Mouse (Mus musculus) intestine, postnatal 0 days (tissue): ENCODE data around the gene Rtn4rl1. TPM values are rescaled to one million over a fixed set of nuclear protein-coding genes. Genes with fewer than 3 reads are reported as not detected.

ENCODE experiments used
- ATAC-seq: fragments of 200-750 bp; cut with Nextera tagmentation; 2 replicates; pipeline ENCODE4 v1.8.0; 2017; ENCODE audit warnings: mild to moderate bottlenecking, moderate TSS enrichment, moderate library complexity
- H3K27ac ChIP-seq: fragments of 300-500 bp; sonication (generic); 2 replicates; pipeline ENCODE4 v1.5.1; 2014; ENCODE audit warnings: mild to moderate bottlenecking, low read depth, low read length, moderate library complexity
- H3K27me3 ChIP-seq: fragments of 300-500 bp; sonication (generic); replicated peaks from 2 replicates; pipeline ENCODE4 v1.6.1; 2014; ENCODE audit warnings: low read length, mixed read lengths; ENCODE audit not compliant: control insufficient read depth, insufficient read depth
- H3K36me3 ChIP-seq: fragments of 300-500 bp; sonication (generic); 2 replicates; pipeline ENCODE4 v1.6.1; 2014; ENCODE audit warnings: mild to moderate bottlenecking, moderate library complexity; ENCODE audit not compliant: control insufficient read depth, insufficient read depth
- H3K4me1 ChIP-seq: fragments of 300-500 bp; sonication (generic); replicated peaks from 2 replicates; pipeline ENCODE4 v1.6.1; 2014; ENCODE audit warnings: antibody characterized with exemption, low read length, mixed read lengths; ENCODE audit not compliant: control insufficient read depth, insufficient read depth
- H3K4me2 ChIP-seq: fragments of 300-500 bp; sonication (generic); replicated peaks from 2 replicates; pipeline ENCODE4 v1.6.1; 2014; ENCODE audit warnings: low read depth, mild to moderate bottlenecking, moderate library complexity
- H3K4me3 ChIP-seq: fragments of 300-500 bp; sonication (generic); 2 replicates; pipeline ENCODE4 v1.5.1; 2014; ENCODE audit warnings: low read depth, low read length
- H3K9ac ChIP-seq: fragments of 300-500 bp; sonication (generic); 2 replicates; pipeline ENCODE4 v1.6.1; 2014; ENCODE audit warnings: mild to moderate bottlenecking, low read depth, low read length
- H3K9me3 ChIP-seq: fragments of 300-500 bp; sonication (generic); 2 replicates; pipeline ENCODE4 v1.6.1; 2016; ENCODE audit warnings: mixed run types; ENCODE audit not compliant: control insufficient read depth
- CTCF ChIP-seq: sonication (generic); IDR thresholded peaks from 2 replicates; pipeline ENCODE4 v1.5.1; 2016; ENCODE audit warnings: low read depth, mild to moderate bottlenecking, control low read depth, antibody characterized with exemption, moderate library complexity
- WGBS: fragments of 180-500 bp; shearing (Covaris S2); extraction: QIAGEN DNeasy Blood & Tissue Kit; methylation state at CpG from one replicate; pipeline ENCODE4 v1.1.7; 2014; 5-methylcytosine and 5-hydroxymethylcytosine counted together
- polyA plus RNA-seq: library from polyadenylated mRNA; unstranded; fragments of >200 nt; fragmentation: Nextera tagmentation; extraction: Ambion mirVana; gene quantifications from 2 replicates; pipeline ENCODE4 v1.2.1, GENCODE M21; 2015

Gene Rtn4rl1
- polyA plus RNA-seq, 1 experiment from 2014 or later: 1.5 TPM

DNA sequence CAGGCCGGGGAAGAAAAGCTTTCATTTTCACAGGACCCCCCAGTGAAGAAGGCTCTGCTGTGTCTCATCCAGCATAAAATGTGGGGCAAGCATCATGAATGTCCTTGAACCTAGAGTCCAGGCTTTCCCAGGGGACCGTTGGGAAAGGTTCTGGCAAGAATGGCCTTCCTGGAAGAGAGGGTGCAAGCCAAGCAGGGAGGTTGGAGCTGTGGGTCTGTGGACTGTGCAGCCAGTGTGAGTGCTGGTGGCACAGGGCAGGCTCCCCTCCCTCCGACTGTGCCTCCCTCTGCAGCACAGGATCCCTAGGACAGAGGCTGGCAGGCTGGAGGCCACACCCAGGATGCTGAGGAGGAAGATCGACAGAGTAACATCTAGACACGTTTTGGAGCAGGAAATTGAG lies 69.2 kb downstream of the Rtn4rl1 start:
- no peak overlapping the region for H3K4me3 ChIP-seq
- no peaks in the 10 kb centered on the region for H3K9me3 ChIP-seq
- WGBS: 40% methylated on average over 5 of the region's 5 CpGs
- H3K9ac ChIP-seq: no peak overlapping the region
- no peaks in the 10 kb centered on the region for H3K27me3 ChIP-seq
- peaks cover 6% of the 10 kb centered on the region; the same call in 1 of the 2 replicates for H3K4me1 ChIP-seq
- no peak for TF ChIP-seq CTCF
- H3K36me3 ChIP-seq: no peaks in the 10 kb centered on the region
- no peak for ATAC-seq
- no peak overlapping the region for H3K4me2 ChIP-seq
- no peak overlapping the region for H3K27ac ChIP-seq

DNA sequence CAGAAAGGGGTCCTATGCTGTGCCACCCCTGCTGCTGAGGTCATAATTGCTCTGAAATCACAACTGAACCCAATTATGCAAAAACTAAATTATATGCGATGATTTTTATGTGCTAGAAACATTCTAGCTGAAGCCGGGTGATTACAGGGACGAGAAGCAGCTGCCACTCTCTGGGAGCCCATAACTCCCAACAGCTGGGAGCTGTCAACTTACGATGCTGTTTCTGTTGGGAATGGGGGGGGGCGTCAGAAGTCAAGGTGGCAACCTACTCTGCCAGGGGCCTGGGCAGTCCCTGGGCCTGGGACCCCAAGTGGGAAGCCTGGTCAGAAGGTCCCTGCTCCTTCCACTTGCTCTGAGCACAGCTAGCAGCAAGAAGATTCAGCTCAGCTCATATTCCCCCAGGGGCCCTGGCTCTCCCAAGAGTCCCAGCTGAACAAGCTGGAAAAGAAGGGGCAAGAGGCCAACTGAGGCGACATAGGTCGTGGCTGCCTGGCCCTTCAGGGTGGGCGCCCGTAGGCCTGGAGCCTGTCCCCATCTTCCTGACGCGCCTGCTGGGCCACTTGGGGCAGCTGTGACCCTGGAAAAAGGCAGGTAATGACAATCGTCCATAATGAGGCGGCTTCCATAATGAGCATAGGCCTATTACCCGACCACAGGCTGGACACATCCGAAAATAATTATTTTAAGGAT lies 69.8 kb downstream of the Rtn4rl1 start:
- no peak for TF ChIP-seq CTCF
- H3K4me3 ChIP-seq: no peak overlapping the region
- H3K9ac ChIP-seq: no peak overlapping the region
- peaks cover 6% of the 10 kb centered on the region; the same call in 1 of the 2 replicates for H3K4me1 ChIP-seq
- no peaks in the 10 kb centered on the region for H3K9me3 ChIP-seq
- no peak overlapping the region for H3K4me2 ChIP-seq
- no peaks in the 10 kb centered on the region for H3K36me3 ChIP-seq
- no peak overlapping the region for H3K27ac ChIP-seq
- H3K27me3 ChIP-seq: no peaks in the 10 kb centered on the region
- ATAC-seq: no peak
- WGBS: 77% methylated on average over 15 of the region's 15 CpGs

- H3K4me2 ChIP-seq: no peak overlapping the region
- H3K4me3 ChIP-seq: no peak overlapping the region
- no peaks in the 10 kb centered on the region for H3K9me3 ChIP-seq
- H3K27ac ChIP-seq: no peak overlapping the region
- H3K27me3 ChIP-seq: no peaks in the 10 kb centered on the region
- no peak for ATAC-seq
- 76% methylated on average over 6 of the region's 6 CpGs for WGBS
- no peaks in the 10 kb centered on the region for H3K36me3 ChIP-seq
- no peak overlapping the region for H3K9ac ChIP-seq
- TF ChIP-seq CTCF: no peak
- H3K4me1 ChIP-seq: peaks cover 6% of the 10 kb centered on the region; the same call in 1 of the 2 replicates
These were observed 70.4 kb downstream of the Rtn4rl1 start for GRCm38 (mm10) chr11:75263964-75264312.

- Histone ChIP-seq H3K9ac (no peak overlapping the region), H3K9me3 (no peaks in the 10 kb centered on the region), H3K36me3 (no peaks in the 10 kb centered on the region), H3K4me2 (no peak overlapping the region), H3K4me3 (no peak overlapping the region), H3K27me3 (no peaks in the 10 kb centered on the region), H3K4me1 (peaks cover 6% of the 10 kb centered on the region; the same call in 1 of the 2 replicates), H3K27ac (no peak overlapping the region)
- no peak for TF ChIP-seq CTCF
- 91% methylated on average over 6 of the region's 6 CpGs for WGBS
- no peak for ATAC-seq
These were observed 71.0 kb downstream of the Rtn4rl1 start for GRCm38 (mm10) chr11:75264550-75264949.

DNA sequence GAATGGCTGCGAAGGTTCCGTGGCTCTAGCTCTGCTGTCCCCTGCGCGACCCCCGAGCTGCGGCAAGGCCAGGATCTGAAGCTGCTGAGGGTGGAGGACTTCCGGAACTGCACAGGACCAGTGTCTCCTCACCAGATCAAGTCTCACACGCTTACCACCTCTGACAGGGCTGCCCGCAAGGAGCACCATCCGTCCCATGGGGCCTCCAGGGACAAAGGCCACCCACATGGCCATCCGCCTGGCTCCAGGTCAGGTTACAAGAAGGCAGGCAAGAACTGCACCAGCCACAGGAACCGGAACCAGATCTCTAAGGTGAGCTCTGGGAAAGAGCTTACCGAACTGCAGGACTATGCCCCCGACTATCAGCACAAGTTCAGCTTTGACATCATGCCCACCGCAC lies 72.0 kb downstream of the Rtn4rl1 start:
- ATAC-seq: no peak
- H3K4me2 ChIP-seq: no peak overlapping the region

DNA sequence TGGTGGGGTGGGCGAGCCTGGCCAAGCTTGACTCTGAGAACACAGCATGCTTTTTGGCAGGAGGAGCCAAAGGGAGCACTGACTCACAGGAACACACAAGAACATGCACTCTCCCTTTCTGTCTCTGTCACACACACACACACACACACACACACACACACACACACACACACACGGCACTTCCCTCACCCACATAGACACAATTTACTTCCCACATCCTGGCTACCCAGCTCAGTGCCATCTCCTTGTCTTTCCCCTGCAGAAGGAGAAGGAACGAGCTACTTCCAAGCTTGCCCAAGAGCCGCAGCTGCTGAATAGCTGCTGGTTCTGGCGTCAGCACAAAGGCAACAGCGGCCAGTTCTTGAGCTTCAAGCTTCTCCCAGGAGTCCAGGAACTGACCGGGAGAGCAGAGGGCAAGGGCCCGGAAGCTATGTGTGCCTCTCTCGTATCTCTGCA lies 74.3 kb downstream of the Rtn4rl1 start:
- Histone ChIP-seq H3K4me1 (no peaks in the 10 kb centered on the region), H3K27me3 (no peaks in the 10 kb centered on the region), H3K9me3 (no peaks in the 10 kb centered on the region), H3K4me3 (no peak overlapping the region), H3K4me2 (no peak overlapping the region), H3K27ac (no peak overlapping the region), H3K9ac (no peak overlapping the region), H3K36me3 (no peaks in the 10 kb centered on the region)
- 65% methylated on average over 9 of the region's 9 CpGs for WGBS
- no peak for TF ChIP-seq CTCF
- no peak for ATAC-seq

More for the DNA sequence above, 72.0 kb downstream of the Rtn4rl1 start:
- no peak for TF ChIP-seq CTCF
- 76% methylated on average over 15 of the region's 15 CpGs for WGBS
- Histone ChIP-seq H3K4me3 (no peak overlapping the region), H3K4me1 (peaks cover 6% of the 10 kb centered on the region; the same call in 1 of the 2 replicates), H3K27me3 (no peaks in the 10 kb centered on the region), H3K9ac (no peak overlapping the region), H3K9me3 (no peaks in the 10 kb centered on the region), H3K27ac (no peak overlapping the region), H3K36me3 (no peaks in the 10 kb centered on the region)
